Mouse (Mus musculus) myocyte (in vitro differentiated cells): ENCODE measurements around the gene Ddah2. TPM values are rescaled to one million over a fixed set of nuclear protein-coding genes. Genes with fewer than 3 reads are reported as not detected.

Experiments
- H3K27me3 ChIP-seq: one replicate; pipeline ENCODE4 v1.6.1; 2011; ENCODE audit not compliant: control insufficient read depth, insufficient read depth, insufficient read length
- H3K36me3 ChIP-seq: one replicate; pipeline ENCODE4 v1.6.1; 2011; ENCODE audit not compliant: control insufficient read depth, insufficient read depth
- H3K4me2 ChIP-seq: one replicate; pipeline ENCODE4 v1.6.1; 2011; ENCODE audit warnings: low read depth, control low read depth
- H3K4me3 ChIP-seq: one replicate; pipeline ENCODE4 v1.5.1; 2011; ENCODE audit warnings: mild to moderate bottlenecking, control low read depth, moderate library complexity
- H3K79me2 ChIP-seq: one replicate; pipeline ENCODE4 v1.6.1; 2011; ENCODE audit not compliant: control insufficient read depth, insufficient read depth
- H3ac ChIP-seq: one replicate; pipeline ENCODE4 v1.6.1; 2011; ENCODE audit not compliant: control insufficient read depth, insufficient read length
- CEBPB ChIP-seq: IDR thresholded peaks from 2 replicates; pipeline ENCODE4 v1.6.1; 2011; ENCODE audit warnings: mild to moderate bottlenecking, moderate library complexity; ENCODE audit not compliant: poor library complexity, insufficient read depth, severe bottlenecking
- E2F4 ChIP-seq: IDR thresholded peaks from one replicate; pipeline ENCODE4 v1.6.1; 2011; ENCODE audit warnings: mild to moderate bottlenecking, control low read depth, moderate library complexity; ENCODE audit not compliant: insufficient read depth
- MAX ChIP-seq: IDR thresholded peaks from one replicate; pipeline ENCODE4 v1.6.1; 2011; ENCODE audit warnings: low read depth, mild to moderate bottlenecking, control low read depth
- MYOD1 ChIP-seq, 3 experiments: IDR thresholded peaks; one replicate each; pipeline ENCODE4 v1.6.1; 2011; ENCODE audit warnings: control low read depth in 2 of 3, low read depth in 2 of 3, mild to moderate bottlenecking in 2 of 3, moderate library complexity in 1 of 3; ENCODE audit not compliant: insufficient read length in 2 of 3, control insufficient read depth in 1 of 3
- MYOG ChIP-seq, 3 experiments: IDR thresholded peaks; one replicate each; pipeline ENCODE4 v1.6.1; 2011; ENCODE audit warnings: control low read depth in 2 of 3, low read depth in 2 of 3, mild to moderate bottlenecking in 2 of 3; ENCODE audit not compliant: insufficient read length in 2 of 3, control insufficient read depth in 1 of 3, insufficient read depth in 1 of 3
- POLR2A ChIP-seq: IDR thresholded peaks from one replicate; pipeline ENCODE4 v1.6.1; 2011; ENCODE audit warnings: low read depth, mild to moderate bottlenecking, control low read depth, moderate library complexity; ENCODE audit not compliant: insufficient read length
- POLR2AphosphoS2 ChIP-seq: IDR thresholded peaks from one replicate; pipeline ENCODE4 v1.6.1; 2011; ENCODE audit warnings: low read depth, control low read depth; ENCODE audit not compliant: insufficient read length
- REST ChIP-seq: IDR thresholded peaks from one replicate; pipeline ENCODE4 v1.6.1; 2011; ENCODE audit warnings: mild to moderate bottlenecking, control low read depth, moderate library complexity; ENCODE audit not compliant: insufficient read depth, insufficient read length
- SRF ChIP-seq: IDR thresholded peaks from one replicate; pipeline ENCODE4 v1.6.1; 2011; ENCODE audit warnings: low read depth; ENCODE audit not compliant: control insufficient read depth, insufficient read length
- TCF12 ChIP-seq: IDR thresholded peaks from one replicate; pipeline ENCODE4 v1.6.1; 2011; ENCODE audit warnings: mild to moderate bottlenecking, control low read depth; ENCODE audit not compliant: poor library complexity, insufficient read depth, severe bottlenecking
- TCF3 ChIP-seq: IDR thresholded peaks from one replicate; pipeline ENCODE4 v1.6.1; 2011; ENCODE audit warnings: low read depth, control low read depth; ENCODE audit not compliant: insufficient read length
- USF1 ChIP-seq: IDR thresholded peaks from one replicate; pipeline ENCODE4 v1.6.1; 2011; ENCODE audit warnings: low read depth, mild to moderate bottlenecking, control low read depth, moderate library complexity
- polyA plus RNA-seq: library from polyadenylated mRNA; unstranded; fragments of >200 nt; fragmentation: generic; extraction: Trizol; gene quantifications from one replicate; pipeline ENCODE4 v1.2.1, GENCODE M21; 2012; ENCODE audit warnings: missing spikeins

Gene Ddah2
- polyA plus RNA-seq, 1 experiment: 101 TPM

- no peak overlapping the region for H3ac ChIP-seq
- no peak overlapping the region for H3K4me3 ChIP-seq
- no peaks in the 10 kb centered on the region for H3K27me3 ChIP-seq
- no peak overlapping the region for H3K4me2 ChIP-seq
- H3K36me3 ChIP-seq: no peaks in the 10 kb centered on the region
- TF ChIP-seq E2F4 (no peak), REST (no peak), POLR2AphosphoS2 (no peak), SRF (no peak), TCF3 (no peak), CEBPB (no peak), MYOG (IDR thresholded peaks at IDR 0.05; ENCODE audit: control insufficient read depth in 1 of 3, insufficient read depth in 1 of 3, insufficient read length in 2 of 3, low read depth in 2 of 3) (no peak), USF1 (no peak), MYOD1 (IDR thresholded peaks at IDR 0.05; ENCODE audit: control insufficient read depth in 1 of 3, insufficient read length in 2 of 3, low read depth in 2 of 3) (no peak), TCF12 (no peak)
- no peaks in the 10 kb centered on the region for H3K79me2 ChIP-seq
These were observed 38.9 kb upstream of the Ddah2 start for GRCm38 (mm10) chr17:35019894-35020293.

- Histone ChIP-seq H3K36me3 (no peaks in the 10 kb centered on the region), H3K27me3 (no peaks in the 10 kb centered on the region), H3ac (no peak overlapping the region), H3K4me2 (no peak overlapping the region), H3K79me2 (no peaks in the 10 kb centered on the region), H3K4me3 (no peak overlapping the region)
- TF ChIP-seq MYOG (IDR thresholded peaks at IDR 0.05; ENCODE audit: control insufficient read depth in 1 of 3, insufficient read depth in 1 of 3, insufficient read length in 2 of 3, low read depth in 2 of 3): no peak
- TF ChIP-seq POLR2AphosphoS2: no peak
- TF ChIP-seq E2F4: no peak
- TF ChIP-seq MYOD1 (IDR thresholded peaks at IDR 0.05; ENCODE audit: control insufficient read depth in 1 of 3, insufficient read length in 2 of 3, low read depth in 2 of 3): no peak
- TF ChIP-seq POLR2A: no peak
- TF ChIP-seq USF1: no peak
- TF ChIP-seq TCF3: no peak
- no peak for TF ChIP-seq CEBPB
- TF ChIP-seq SRF: no peak
These were observed 38.3 kb upstream of the Ddah2 start for GRCm38 (mm10) chr17:35020551-35020950.

- Histone ChIP-seq H3K4me3 (no peak overlapping the region), H3K4me2 (no peak overlapping the region), H3K36me3 (no peaks in the 10 kb centered on the region), H3K27me3 (no peaks in the 10 kb centered on the region), H3ac (no peak overlapping the region), H3K79me2 (no peaks in the 10 kb centered on the region)
- TF ChIP-seq E2F4 (no peak), TCF3 (no peak), POLR2A (no peak), USF1 (no peak), MYOG (IDR thresholded peaks at IDR 0.05; ENCODE audit: control insufficient read depth in 1 of 3, insufficient read depth in 1 of 3, insufficient read length in 2 of 3, low read depth in 2 of 3) (no peak), TCF12 (no peak), SRF (no peak), MYOD1 (IDR thresholded peaks at IDR 0.05; ENCODE audit: control insufficient read depth in 1 of 3, insufficient read length in 2 of 3, low read depth in 2 of 3) (no peak), REST (no peak), MAX (no peak), CEBPB (no peak), POLR2AphosphoS2 (no peak)
These were observed 37.5 kb upstream of the Ddah2 start for GRCm38 (mm10) chr17:35021163-35021808.

- no peak overlapping the region for H3ac ChIP-seq
- H3K4me3 ChIP-seq: no peak overlapping the region
- no peaks in the 10 kb centered on the region for H3K79me2 ChIP-seq
- TF ChIP-seq MYOG (IDR thresholded peaks at IDR 0.05; ENCODE audit: control insufficient read depth in 1 of 3, insufficient read depth in 1 of 3, insufficient read length in 2 of 3, low read depth in 2 of 3) (no peak), REST (no peak), TCF3 (no peak), SRF (no peak), MAX (no peak), USF1 (no peak), CEBPB (no peak), TCF12 (no peak), POLR2AphosphoS2 (no peak), POLR2A (no peak), MYOD1 (IDR thresholded peaks at IDR 0.05; ENCODE audit: control insufficient read depth in 1 of 3, insufficient read length in 2 of 3, low read depth in 2 of 3) (no peak), E2F4 (no peak)
- no peak overlapping the region for H3K4me2 ChIP-seq
- no peaks in the 10 kb centered on the region for H3K27me3 ChIP-seq
- no peaks in the 10 kb centered on the region for H3K36me3 ChIP-seq
These were observed 36.9 kb upstream of the Ddah2 start for GRCm38 (mm10) chr17:35021842-35022477.
